Mouse (Mus musculus) kidney, embryonic 15.5 days (tissue): Measurements from ENCODE around the gene Map2k3. TPM values are rescaled to one million over a fixed set of nuclear protein-coding genes. Genes with fewer than 3 reads are reported as not detected.

Source experiments
- polyA plus RNA-seq: library from polyadenylated mRNA; unstranded; fragments of >200 nt; fragmentation: Nextera tagmentation; extraction: Ambion mirVana; gene quantifications from 2 replicates; pipeline ENCODE4 v1.2.1, GENCODE M21; 2015

Gene Map2k3
- polyA plus RNA-seq, 1 experiment from 2014 or later: 127 TPM

Other genes starting within 250 kb of the Map2k3 start
- 52.6 and 61.4 TPM in 2 replicates for gene Llgl1, start 232.3 kb upstream of the Map2k3 start, polyA plus RNA-seq
- gene Flii, start 204.8 kb upstream of the Map2k3 start, polyA plus RNA-seq: 78.1 and 79.0 TPM in 2 replicates
- 15.7 TPM in 2 replicates for gene Mief2, start 203.6 kb upstream of the Map2k3 start, polyA plus RNA-seq
- gene Top3a, start 154.7 kb upstream of the Map2k3 start, polyA plus RNA-seq: 17.3 TPM in 2 replicates
- gene Smcr8, start 154.5 kb upstream of the Map2k3 start, polyA plus RNA-seq: 6.3 and 6.8 TPM in 2 replicates
- 72.5 and 79.3 TPM in 2 replicates for gene Shmt1, start 120.3 kb upstream of the Map2k3 start, polyA plus RNA-seq
- gene Dhrs7b, start 101.4 kb upstream of the Map2k3 start, polyA plus RNA-seq: 36.0 and 38.2 TPM in 2 replicates
- 65.4 and 67.7 TPM in 2 replicates for gene Tmem11, start 52.8 kb upstream of the Map2k3 start, polyA plus RNA-seq
- 21.8 and 24.2 TPM in 2 replicates for gene Natd1, start 17.3 kb upstream of the Map2k3 start, polyA plus RNA-seq
- gene Kcnj12, start 90.5 kb downstream of the Map2k3 start, polyA plus RNA-seq: 0.45 and 0.77 TPM in 2 replicates
- gene Tnfrsf13b, start 194.7 kb downstream of the Map2k3 start, polyA plus RNA-seq: 1.4 and 1.6 TPM in 2 replicates
- gene Usp22, start 243.0 kb downstream of the Map2k3 start, polyA plus RNA-seq: 128 and 133 TPM in 2 replicates